Mouse (Mus musculus) brain, embryonic 14.5 days (tissue): ENCODE data around the gene Lgi1.

ENCODE experiments used
- CTCF ChIP-seq: fragments of 200-500 bp; IDR thresholded peaks from 2 replicates; pipeline ENCODE4 v1.5.1; 2012; ENCODE audit warnings: inconsistent platforms, mild to moderate bottlenecking, moderate library complexity, borderline replicate concordance; ENCODE audit not compliant: insufficient read depth, insufficient read length; ENCODE audit errors: extremely low read depth
- POLR2A ChIP-seq: fragments of 200-500 bp; IDR thresholded peaks from 2 replicates; pipeline ENCODE4 v1.6.1; 2012; ENCODE audit warnings: mild to moderate bottlenecking, inconsistent platforms, borderline replicate concordance; ENCODE audit not compliant: poor library complexity, insufficient read depth, insufficient read length, severe bottlenecking; ENCODE audit errors: extremely low read depth

GRCm38 (mm10) chr19:38325854-38326253 is 61.5 kb downstream of the Lgi1 start:
- TF ChIP-seq POLR2A, result no peak
- TF ChIP-seq CTCF, result no peak
